Comparison of ENCODE assay signal across 11 mouse cellular contexts in genomic region chr2:179979836-179980235, GRCm38 (mm10). TPM values are rescaled to one million over a fixed set of nuclear protein-coding genes. Genes with fewer than 3 reads are reported as not detected.
A peak's percentile ranks its signal among the peaks of the same experiment; 100 is the strongest.
DNase-seq lines count a peak whose midpoint lies in the region; ATAC-seq lines count a peak whose summit lies in the region.
"Had no signal": no experiment of that assay in that cellular context is flagged by ENCODE, and none has a peak within 500 bp of the region (broad histone marks: within the 10 kb centered on the region; RNA-seq: fewer than 3 reads in every experiment).

No protein-coding gene starts in this region.

- no peak overlapping the region for H3K4me2 ChIP-seq in forebrain, embryonic 16.5 days (ENCODE audit: low read length)

- intact Hi-C loops in heart, postnatal 25 days (cut with DNase I): loop anchor here (5.0 kb wide), 1 partner anchor 63 kb away; no protein-coding TSS in a partner anchor

- no peaks in the 10 kb centered on the region for H3K27me3 ChIP-seq in heart, embryonic 10.5 days (ENCODE audit: insufficient read depth, poor library complexity, severe bottlenecking)
- H3K27me3 ChIP-seq in forebrain, embryonic 16.5 days (replicated peaks; ENCODE audit: control insufficient read depth, insufficient read depth, low read length): no peaks in the 10 kb centered on the region

- peak; percentile 71 for DNase-seq in heart, adult 8-10 months (ENCODE audit: low spot score)
- no peak for DNase-seq in heart, postnatal 25 days (ENCODE audit: low spot score)
- DNase-seq in 3T3-L1 (ENCODE audit: low read depth, low spot score) (peak; percentile 98), adipocyte (ENCODE audit: low spot score) (peak; percentile 92)
- peak; percentile 60 for DNase-seq in heart, embryonic 10.5 days (ENCODE audit: low spot score)
- no peak for DNase-seq in ovary, postnatal 36 days (ENCODE audit: low spot score)
- no peak for DNase-seq in spleen, adult 12 weeks (ENCODE audit: low spot score)
- DNase-seq: cerebellum, adult 11 months; thymus, postnatal 36 days had no signal

- H3K36me3 ChIP-seq in heart, embryonic 10.5 days: no peaks in the 10 kb centered on the region
- no peaks in the 10 kb centered on the region for H3K36me3 ChIP-seq in forebrain, embryonic 16.5 days (ENCODE audit: control insufficient read depth, insufficient read depth)

- peaks cover 33% of the 10 kb centered on the region for H3K4me1 ChIP-seq in heart, embryonic 10.5 days
- peaks cover 16% of the 10 kb centered on the region for H3K4me1 ChIP-seq in forebrain, embryonic 16.5 days (replicated peaks; ENCODE audit: control insufficient read depth, insufficient read depth, low read length)

- H3K9me3 ChIP-seq in heart, embryonic 10.5 days: no peaks in the 10 kb centered on the region
- H3K9me3 ChIP-seq in forebrain, embryonic 16.5 days (ENCODE audit: control insufficient read depth, low read length): no peaks in the 10 kb centered on the region

- WGBS in heart, embryonic 10.5 days: 63% methylated on average over 8 of the region's 8 CpGs
- WGBS in forebrain, embryonic 16.5 days: 69% methylated on average over 8 of the region's 8 CpGs

- no peak overlapping the region for H3K9ac ChIP-seq in forebrain, embryonic 16.5 days (replicated peaks; ENCODE audit: low read depth, low read length)

- no peak overlapping the region for H3K4me3 ChIP-seq in heart, embryonic 10.5 days
- H3K4me3 ChIP-seq in forebrain, embryonic 16.5 days (replicated peaks; ENCODE audit: low read length): no peak overlapping the region

- ATAC-seq in forebrain, embryonic 16.5 days: no peak
- ATAC-seq: intestine, embryonic 16.5 days had no signal

- H3K27ac ChIP-seq in heart, embryonic 10.5 days: no peak overlapping the region
- H3K27ac ChIP-seq in forebrain, embryonic 16.5 days (ENCODE audit: low read length): no peak overlapping the region

RNA-seq across cellular contexts. Expression of gene Taf4, which starts 3.4 kb away (rescaled TPM):
- 10 to 100 TPM; 13.0 to 21.5 (median 16.1) TPM for total RNA-seq in heart, adult 8-10 months (2022)
- 10 to 100 TPM; 18.7 to 19.5 TPM for total RNA-seq in heart, postnatal 25 days (2021)
- polyA plus RNA-seq in heart, embryonic 10.5 days (2016; fragmentation: Nextera tagmentation; extraction: Ambion mirVana): 2.2 and 3.2 TPM in 2 replicates
- polyA plus RNA-seq in forebrain, embryonic 16.5 days (2015; fragmentation: Nextera tagmentation; extraction: Ambion mirVana): 4.4 and 4.5 TPM in 2 replicates

RNA-seq across cellular contexts. Expression of gene Lsm14b, which starts 45.0 kb away (rescaled TPM):
- total RNA-seq in heart, adult 8-10 months (2022): 10 to 100 TPM; 63.9 to 69.4 (median 67.0) TPM
- total RNA-seq in heart, postnatal 25 days (2021): 10 to 100 TPM; 59.2 to 63.1 TPM
- 4.0 and 4.9 TPM in 2 replicates for polyA plus RNA-seq in heart, embryonic 10.5 days (2016; fragmentation: Nextera tagmentation; extraction: Ambion mirVana)
- 23.8 and 26.1 TPM in 2 replicates for polyA plus RNA-seq in forebrain, embryonic 16.5 days (2015; fragmentation: Nextera tagmentation; extraction: Ambion mirVana)

Comparison
In these comparisons a context has a peak if more than half of its experiments do, and no peak if none do; other contexts are left out.
1. DNase-seq: peak in heart, adult 8-10 months (single experiment), 3T3-L1 (single experiment), adipocyte (single experiment) and heart, embryonic 10.5 days (single experiment); none in heart, postnatal 25 days (single experiment), ovary, postnatal 36 days (single experiment) and spleen, adult 12 weeks (single experiment).